Mouse (Mus musculus): ENCODE measurements around the gene Kif2a. TPM values are rescaled to one million over a fixed set of nuclear protein-coding genes. Genes with fewer than 3 reads are reported as not detected.

Kif2a gene
- total RNA-seq (2022), result 10 to 100 TPM; 28.6 to 37.5 (median 29.8) TPM

DNA sequence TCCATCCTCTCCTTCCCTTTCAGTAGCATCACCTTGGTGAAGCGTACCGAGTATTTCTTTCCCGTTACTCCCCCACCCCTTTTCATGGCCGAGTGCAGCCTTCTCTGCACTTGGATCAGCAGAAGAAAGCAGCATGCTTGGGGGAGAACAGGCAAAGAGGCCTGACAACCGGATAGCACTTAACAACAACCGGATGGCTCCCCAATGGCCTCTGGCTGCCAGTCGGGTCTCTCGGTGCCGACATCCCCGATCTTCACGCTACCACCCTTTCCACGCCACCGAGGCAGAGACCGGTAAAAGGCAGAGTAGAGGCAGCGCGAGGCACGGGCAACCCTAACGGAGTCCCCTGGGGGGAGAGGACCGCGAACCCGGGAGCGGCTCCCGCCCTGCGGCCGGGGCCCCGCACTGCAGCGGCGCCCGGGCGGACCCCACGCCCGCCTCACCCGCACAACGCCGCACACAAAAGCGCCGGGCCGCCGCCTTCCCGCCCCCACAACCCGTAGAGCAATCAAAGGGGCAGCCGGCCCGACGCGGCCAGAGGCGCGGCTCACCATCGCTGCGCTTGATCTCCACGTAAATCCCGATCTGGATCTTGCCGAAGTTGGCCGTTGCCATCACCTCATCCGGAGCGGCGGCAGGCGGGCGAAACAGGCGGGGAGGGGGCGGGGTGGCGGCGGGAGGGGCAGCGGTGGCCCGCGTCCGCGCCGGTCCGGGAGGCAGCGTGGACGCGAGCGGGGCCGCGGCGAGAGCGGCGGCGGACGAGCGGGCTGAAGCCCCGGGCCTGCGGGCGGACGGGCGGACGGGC, at the start of gene Kif2a:
TSS of gene Kif2a (minus strand) at position 666 of the 805 bp plus-strand sequence.
- DNase-seq (ENCODE audit: low spot score in 2 of 2), result peak; percentile 8 to 25

DNA sequence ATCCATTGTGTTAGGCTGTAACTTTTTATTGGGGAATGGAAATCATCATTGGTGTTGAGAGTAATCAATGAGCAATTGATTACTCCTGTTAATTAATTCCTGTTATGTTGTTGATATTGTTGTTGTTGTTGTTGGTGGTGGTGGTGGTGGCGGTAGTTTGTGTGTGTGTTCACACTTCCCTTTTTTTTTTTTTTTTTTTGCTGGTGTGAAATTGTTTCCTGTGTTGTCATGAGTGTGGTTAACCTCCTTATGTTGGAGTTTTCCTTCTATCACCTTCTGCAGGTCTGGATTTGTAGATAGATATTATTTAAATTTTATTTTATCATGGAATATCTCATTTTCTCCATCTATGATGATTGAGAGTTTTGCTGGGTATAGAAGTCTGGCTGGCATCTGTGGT, 47.1 kb upstream of the Kif2a start:
- DNase-seq (ENCODE audit: low spot score in 2 of 2), result no peak

DNA sequence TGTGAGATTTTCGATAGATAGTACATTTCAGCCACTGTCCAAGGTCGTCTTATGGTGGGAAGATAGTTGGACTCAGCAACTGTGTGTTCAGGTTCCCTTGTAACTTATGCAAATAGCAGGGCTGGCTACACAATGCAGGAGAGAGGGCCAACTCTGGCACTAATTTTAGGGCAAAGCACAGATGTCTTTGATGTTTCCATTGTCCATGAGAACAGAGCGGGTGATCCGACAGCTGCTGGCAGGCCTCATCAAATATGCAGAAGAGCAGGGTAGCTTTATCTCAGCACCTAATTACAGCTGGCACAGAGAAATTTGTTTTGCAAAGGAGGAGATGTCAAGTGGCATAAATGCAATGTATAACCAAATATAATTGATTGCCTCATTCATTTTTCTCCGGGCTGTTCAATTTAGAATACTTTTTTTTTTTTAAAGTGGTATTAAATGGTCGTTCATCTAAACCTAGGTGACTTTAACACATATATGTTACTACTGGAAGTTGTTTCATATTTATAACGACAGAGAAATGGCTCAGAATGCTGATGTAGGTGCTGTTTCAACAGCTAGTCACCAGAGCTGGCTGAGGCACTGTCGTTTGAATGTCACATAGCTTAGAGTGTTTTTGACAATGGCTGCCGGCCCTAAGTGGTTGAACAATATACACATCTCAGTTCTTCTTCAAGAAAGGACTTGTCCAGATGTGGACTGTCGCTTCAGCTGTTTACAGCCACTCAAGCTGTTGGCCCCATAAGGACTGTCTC, 43.4 kb upstream of the Kif2a start:
- no peak for DNase-seq (ENCODE audit: low spot score in 2 of 2)

DNA sequence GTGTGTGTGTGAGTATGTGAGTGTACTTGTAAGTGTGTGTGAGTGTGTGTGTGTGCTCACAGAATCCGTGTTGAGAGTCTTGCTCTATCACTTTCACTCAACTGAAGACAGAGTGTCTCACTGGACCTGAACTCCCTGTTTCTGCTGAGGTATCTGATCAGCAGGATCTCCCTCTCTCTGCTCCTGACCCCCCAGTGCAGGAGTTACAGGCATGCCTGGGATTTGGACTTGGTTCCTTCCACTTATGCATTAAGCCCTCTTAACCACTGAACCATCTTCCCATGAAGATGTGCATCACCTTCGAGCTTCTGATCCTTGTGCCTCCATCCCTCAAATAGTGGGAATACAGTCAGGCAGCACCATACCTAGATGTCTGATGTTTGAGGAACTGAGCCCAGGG, 42.3 kb upstream of the Kif2a start:
- DNase-seq (ENCODE audit: low spot score in 2 of 2), result no peak

DNA sequence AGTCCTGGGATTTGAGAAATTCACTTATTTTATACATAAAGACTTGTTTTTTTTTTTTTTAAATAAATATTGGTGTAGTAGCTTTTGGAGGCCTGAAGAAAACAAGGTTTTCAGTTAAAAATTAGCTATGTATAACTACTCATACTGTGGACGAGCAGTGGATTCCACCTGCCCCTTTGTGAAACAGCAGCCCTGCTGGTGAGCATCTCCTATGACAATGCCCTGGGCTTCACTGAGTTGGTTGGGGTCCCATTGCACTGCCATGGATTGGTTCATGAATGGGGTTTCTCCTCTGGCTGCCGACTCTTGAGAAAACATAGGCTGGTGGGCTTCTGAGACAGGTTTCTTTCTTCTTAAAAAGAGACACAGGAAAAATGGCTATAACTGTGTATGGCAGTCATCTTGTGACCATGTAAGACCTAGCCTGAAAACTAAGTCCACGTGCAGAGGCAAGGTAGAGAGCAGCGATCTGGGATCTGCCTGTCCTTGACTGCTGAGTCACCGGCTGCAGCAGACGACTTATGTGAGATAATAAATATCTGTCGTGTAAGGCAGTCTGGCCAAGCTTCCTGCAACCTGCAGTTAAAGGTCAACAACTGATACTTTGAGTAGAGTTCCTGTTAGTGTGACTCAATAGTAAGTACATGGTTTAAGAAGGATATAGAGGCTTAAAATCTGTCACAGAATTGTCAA, 41.3 kb upstream of the Kif2a start:
- no peak for DNase-seq (ENCODE audit: low spot score in 2 of 2)

DNA sequence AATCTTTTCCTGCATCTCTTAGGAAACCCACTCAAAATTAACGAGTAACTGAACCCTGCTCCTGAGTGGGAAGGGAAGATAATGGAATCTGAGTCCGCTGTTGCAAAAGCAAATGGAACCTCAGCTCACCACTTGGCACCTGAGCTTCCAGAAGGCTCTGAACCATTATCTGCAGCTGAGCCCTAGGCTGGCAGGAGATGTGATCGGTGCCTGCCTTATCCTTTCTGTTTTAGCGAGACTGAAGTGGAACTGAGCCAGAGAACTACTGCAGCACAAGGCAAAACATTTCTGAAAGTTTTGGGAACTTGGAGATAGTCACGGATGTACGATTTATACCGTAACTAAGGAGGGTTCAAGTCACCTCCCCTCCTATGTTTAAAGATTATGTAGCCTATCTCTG, 38.2 kb upstream of the Kif2a start:
- DNase-seq (ENCODE audit: low spot score in 2 of 2), result no peak

DNA sequence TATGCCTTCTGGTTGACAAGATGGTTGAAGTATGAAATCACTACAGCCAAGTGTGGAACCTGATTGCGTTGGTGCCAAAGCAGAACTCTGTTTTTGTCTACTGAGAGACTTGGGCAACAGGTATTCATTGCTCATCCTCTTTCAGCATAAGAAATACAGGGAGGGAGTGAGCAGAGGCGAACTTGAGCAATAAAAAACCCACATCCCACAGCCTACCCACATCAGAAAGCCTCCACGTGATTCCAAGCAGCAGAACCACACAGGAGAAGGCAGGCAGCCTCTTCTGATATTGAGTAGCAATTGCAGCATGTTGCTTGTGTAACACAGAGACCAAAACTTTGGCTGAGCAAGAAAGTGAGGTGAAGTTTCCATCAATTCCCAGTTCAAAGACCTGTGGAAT, 37.5 kb upstream of the Kif2a start:
- DNase-seq (ENCODE audit: low spot score in 2 of 2), result no peak

DNA sequence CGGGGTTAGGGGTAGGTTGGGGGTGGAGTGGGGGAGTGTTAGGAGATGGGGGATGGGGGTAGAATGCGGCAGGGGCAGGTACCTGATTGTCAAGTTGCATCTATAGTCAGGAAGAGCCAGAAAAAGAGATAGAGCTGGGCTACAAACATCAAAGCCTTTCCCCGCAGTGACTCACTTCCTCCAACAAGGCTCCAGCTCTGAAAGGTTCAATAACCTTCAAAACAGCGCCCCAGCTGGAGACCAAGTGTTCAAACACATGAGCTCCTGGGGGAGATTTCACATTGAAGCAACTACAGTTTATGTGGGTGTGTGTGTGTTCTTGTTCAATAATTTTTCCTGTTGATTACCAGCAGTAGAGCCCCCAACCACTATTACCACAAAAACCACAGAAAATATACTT, 34.4 kb upstream of the Kif2a start:
- DNase-seq (ENCODE audit: low spot score in 2 of 2), result no peak

DNA sequence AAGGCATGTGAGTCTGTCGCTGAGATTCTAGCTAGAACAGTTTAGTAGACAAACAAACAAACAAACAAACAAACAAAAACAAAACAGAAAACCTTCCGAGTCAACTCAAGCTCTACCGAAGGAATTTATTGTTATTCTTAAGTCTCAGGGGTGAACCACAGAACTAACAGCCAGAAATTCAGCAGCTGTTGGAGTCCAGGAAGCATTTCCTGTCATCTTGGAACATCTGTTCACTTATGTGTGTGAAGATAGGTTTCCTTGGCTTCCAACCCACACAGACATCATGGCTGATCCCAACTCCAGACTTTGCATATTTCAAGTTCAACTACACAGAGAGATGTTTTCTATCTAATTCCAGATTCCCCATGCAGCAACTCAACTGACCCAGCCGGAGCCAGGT, 32.6 kb upstream of the Kif2a start:
- no peak for DNase-seq (ENCODE audit: low spot score in 2 of 2)

DNA sequence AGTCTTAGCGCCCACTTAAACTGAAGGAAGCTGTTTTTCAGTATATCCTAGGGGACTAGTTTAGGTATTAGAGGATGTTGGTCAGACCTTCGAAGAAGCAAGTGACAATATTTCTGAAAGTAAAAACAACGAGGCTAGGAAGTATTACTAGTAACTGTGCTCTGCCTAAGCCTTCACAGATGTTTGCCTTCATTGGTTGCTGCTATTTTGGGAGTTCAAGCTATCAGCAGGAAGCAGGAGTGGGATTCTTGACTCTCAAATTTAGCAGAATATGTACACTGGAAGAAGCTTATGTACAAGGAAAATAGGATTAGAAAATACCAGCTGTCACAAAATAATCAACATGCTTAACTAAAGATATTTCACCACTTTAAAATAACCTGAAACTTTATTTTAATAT, 29.4 kb upstream of the Kif2a start:
- DNase-seq (ENCODE audit: low spot score in 2 of 2), result no peak

DNA sequence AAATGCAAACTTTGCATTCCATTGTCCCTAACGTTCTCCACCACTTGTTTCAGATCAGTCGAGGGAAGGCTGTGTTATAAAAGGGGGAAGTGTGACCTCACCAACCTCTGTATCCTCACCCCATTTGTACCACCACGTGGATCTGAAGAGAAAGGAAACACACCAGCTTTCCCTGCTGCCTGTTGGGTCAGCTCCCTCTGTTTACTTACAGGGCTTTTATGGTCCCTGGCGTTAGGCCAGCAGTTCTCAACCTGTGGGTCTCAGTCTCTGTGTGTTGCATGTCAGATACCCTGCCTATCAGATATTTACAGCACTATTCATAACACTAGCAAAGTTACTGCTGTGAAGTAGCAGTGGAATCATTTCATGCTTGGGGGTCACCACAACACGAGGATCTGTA, 22.3 kb upstream of the Kif2a start:
- DNase-seq (ENCODE audit: low spot score in 2 of 2), result no peak

DNA sequence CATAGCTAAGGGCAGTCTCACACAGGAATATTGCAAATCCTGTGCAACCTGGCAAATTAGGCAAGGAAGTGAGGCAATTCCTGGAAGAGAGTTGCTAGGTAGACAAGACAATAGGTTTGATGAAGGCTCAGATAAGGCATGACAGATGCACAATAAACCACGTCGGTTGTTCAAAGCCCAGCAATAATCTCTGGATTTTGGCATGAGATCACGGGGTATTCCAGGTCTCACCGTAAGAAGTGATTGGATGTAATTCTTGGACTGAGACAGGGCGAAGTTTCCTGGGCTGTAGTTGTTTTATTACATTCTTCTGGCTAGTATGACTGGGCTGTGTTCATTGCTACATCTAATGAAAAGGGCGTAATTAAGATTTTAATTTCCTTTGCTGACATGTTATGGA, 20.6 kb upstream of the Kif2a start:
- DNase-seq (ENCODE audit: low spot score in 2 of 2), result no peak

DNA sequence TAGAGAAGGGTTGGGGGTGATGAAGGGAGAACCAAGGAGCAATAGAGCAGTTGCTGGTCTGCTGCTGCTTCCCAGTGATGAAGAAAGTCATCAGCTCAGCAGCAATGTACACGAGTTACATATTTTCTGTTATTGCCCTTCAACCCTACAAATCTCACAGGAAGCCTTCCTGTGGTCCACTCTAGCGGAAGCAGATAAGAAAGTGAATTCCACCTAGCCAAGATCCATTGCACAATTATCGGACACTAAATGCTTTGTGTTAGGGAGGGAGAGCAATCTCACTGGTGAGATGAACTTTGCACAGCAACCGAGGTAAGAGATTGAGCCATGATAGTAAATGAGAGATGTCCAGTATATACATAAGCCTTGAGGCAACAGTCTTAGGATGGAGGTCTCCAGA, 17.6 kb upstream of the Kif2a start:
- DNase-seq (ENCODE audit: low spot score in 2 of 2), result no peak

DNA sequence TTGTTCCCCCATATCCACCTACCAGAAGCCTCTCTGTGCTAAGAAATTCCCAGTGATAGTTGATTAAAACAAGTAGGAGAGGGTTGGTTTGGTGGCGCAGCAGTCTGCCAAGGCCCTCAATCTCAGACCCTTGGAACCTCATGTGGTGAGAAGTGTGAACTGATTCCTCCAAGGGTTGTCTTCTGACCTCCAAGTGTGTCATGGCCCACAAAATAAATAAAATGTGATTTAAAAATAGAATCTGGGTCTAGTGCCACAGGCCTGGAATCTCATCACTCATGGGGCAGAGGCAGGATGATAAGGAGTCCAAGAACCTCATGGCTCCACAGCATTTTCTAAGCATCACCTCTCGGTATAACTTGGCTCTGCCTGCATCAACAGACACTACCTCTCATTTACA, 16.4 kb upstream of the Kif2a start:
- no peak for DNase-seq (ENCODE audit: low spot score in 2 of 2)

DNA sequence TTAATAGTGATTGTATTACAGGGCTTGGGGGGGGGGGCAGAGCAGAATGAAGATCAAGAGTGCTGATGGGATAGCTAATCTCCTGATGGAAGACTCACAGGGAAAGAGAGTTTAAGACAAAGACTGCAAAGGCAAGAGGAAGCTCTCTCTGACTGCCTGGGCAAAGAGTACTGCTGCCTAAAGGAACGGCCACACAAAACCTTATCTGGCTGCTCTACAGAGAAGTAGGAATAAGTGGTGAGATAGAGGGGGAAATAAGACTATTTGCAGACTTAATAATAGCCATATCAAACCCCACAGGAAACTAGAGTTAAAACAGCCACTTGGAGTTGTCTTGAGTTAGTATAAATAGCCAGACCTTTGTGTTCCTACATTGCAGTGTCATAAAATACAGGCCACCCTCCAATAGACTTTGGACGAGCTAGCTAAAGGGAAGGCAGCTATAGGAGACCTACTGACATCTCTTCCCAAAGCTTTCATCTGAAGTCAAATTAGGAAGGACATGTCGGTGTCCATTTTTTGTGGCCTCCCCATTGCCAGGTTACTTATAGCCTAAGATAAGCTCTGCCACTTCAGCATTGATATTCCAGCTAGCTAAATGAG, 13.7 kb upstream of the Kif2a start:
- DNase-seq (ENCODE audit: low spot score in 2 of 2), result no peak

DNA sequence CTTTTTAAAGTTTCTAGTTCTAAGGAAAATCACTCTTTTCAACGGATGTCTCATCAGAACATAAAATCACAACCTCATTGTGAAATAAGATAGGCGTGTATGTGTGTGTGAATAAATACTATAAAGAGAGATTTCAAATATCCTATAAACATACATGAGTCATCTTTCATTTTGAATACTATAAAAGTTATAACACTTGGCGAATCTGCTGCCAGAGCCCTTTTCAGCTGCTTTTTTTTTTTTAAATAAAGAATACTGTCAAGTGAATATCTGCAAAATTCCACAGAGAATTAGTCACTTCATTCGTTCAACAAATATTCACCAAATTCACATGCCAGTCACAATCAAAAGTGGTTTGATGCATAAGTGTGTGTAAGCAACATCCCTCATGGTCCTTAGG, 13.2 kb upstream of the Kif2a start:
- no peak for DNase-seq (ENCODE audit: low spot score in 2 of 2)

DNA sequence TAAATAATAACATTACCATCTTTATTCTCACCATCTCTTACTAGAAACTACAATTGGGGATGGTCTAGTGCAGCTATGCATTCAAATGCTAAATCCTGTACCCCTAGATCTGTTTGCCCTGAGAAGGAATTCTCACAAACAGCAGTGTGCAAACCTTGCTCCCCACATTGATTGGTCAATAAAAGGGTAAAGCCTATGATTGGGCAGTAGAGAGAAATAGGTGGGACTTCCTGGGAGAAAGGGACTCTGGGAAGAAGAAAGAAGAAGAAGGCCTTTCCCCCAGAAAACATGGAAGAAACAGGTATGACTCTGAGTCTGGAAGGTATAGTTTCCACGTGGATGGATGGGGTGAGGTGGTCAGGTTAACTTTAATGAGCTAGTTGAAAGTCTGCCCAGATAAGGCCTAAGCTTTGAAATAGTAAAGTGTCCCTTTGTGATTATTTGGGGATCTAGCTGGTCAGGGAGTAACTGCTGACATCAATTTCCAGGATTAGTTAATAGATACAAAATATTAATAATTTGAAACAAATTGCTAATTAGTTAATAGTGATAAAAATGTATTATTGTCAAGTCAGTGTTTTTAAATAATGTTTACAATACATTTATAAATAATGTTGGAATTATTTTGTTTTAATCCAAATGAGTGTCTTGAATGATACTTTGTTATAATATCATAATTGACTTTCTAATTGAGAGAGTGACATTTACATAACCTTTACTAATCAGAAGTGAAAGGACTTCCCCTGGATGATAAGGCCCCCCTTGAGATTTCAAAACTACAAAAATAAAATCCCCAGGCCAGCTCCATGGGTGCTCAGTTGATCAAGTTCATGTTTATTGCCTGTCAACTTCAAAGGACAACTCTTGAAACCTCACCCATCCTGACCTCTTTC, 12.3 kb upstream of the Kif2a start:
- no peak for DNase-seq (ENCODE audit: low spot score in 2 of 2)

DNA sequence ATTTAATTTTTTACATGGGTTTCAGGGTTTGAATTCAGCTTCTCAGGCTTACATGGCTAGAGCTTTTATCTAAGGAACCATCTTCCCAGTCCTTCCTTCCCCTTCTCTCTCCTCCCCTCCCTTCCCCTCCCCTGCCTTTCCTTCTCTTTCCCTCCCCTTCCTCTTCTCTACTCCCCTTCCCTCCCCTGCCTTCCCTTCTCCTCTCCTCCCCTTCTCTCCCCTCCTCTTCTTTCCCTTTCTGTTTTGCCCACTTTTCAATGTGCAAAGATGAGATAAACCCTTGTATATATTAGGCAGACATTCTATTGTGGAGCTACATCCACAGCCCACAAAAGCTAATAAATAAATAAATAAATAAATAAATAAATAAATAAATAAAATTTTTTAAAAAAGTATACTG, 9.3 kb upstream of the Kif2a start:
- no peak for DNase-seq (ENCODE audit: low spot score in 2 of 2)

DNA sequence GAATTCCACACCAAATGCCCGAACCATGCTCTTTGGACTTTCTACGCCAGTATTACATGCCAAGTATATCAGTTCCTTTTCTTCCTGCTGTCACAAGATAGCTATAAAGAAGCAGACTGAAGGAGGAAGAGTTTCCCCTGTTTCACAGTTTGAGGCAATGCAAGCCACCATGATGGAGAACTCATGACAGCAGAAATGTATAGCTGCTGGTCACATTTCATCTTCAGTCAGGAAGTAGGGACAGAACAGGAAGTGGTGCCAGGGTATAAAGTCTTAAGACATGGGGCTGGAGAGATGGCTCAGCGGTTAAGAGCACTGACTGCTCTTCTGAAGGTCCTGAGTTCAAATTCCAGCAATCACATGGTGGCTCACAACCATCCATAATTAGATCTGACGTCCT, 5.3 kb upstream of the Kif2a start:
- no peak for DNase-seq (ENCODE audit: low spot score in 2 of 2)

DNA sequence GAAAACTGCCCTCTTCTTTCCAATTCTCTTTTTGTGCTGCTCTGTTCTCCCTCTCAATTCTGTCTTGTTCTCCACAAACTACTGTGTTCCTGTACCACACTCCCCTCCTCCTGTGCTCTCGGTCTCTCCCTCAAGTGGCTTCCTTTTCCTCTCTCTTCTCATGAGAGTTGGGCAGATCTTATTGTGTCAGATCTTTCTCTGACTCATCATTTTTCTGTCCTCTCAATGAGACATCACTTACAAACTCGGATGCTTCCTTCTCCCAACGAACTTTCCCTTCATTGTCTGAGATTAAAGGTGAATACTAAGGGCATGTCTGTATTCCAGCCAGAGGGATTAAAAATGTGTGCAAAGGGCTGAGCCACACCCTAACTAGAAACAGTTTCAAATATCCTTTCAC, 3.7 kb upstream of the Kif2a start:
- no peak for DNase-seq (ENCODE audit: low spot score in 2 of 2)

All from gastrocnemius, adult 8-10 months (tissue).